Mouse (Mus musculus): Measurements from ENCODE around the gene Ccdc171. TPM values are rescaled to one million over a fixed set of nuclear protein-coding genes. Genes with fewer than 3 reads are reported as not detected.

The Ccdc171 gene
- polyA plus RNA-seq, 1 experiment: 2.1 TPM

GRCm38 (mm10) chr4:83861706-83862105 is 336.4 kb downstream of the Ccdc171 start:
- no peak for TF ChIP-seq POLR2A (IDR thresholded peaks at IDR 0.05; ENCODE audit: borderline replicate concordance, insufficient read depth, low read length)
- TF ChIP-seq CTCF (IDR thresholded peaks at IDR 0.05; ENCODE audit: borderline replicate concordance, insufficient read depth, low read depth, low read length): no peak
- no peak for DNase-seq
- no peak overlapping the region for H3K27ac ChIP-seq (ENCODE audit: insufficient read depth, low read length)

GRCm38 (mm10) chr4:83862295-83862694 is 336.9 kb downstream of the Ccdc171 start:
- no peak overlapping the region for H3K27ac ChIP-seq (ENCODE audit: insufficient read depth, low read length)
- DNase-seq: no peak
- WGBS: 56% methylated on average over 7 of the region's 7 CpGs
- H3K4me1 ChIP-seq (ENCODE audit: control insufficient read depth, insufficient read depth, low read length): peaks cover 3% of the 10 kb centered on the region; the same call in 1 of the 2 replicates
- no peaks in the 10 kb centered on the region for H3K27me3 ChIP-seq (ENCODE audit: control insufficient read depth, insufficient read depth, low read length)
- no peak overlapping the region for H3K4me3 ChIP-seq (replicated peaks; ENCODE audit: insufficient read depth, low read depth, low read length)
- TF ChIP-seq CTCF (IDR thresholded peaks at IDR 0.05; ENCODE audit: borderline replicate concordance, insufficient read depth, low read depth, low read length): no peak
- no peak for TF ChIP-seq POLR2A (IDR thresholded peaks at IDR 0.05; ENCODE audit: borderline replicate concordance, insufficient read depth, low read length)

More at GRCm38 (mm10) chr4:83861706-83862105, 336.4 kb downstream of the Ccdc171 start:
- Histone ChIP-seq H3K4me3 (replicated peaks; ENCODE audit: insufficient read depth, low read depth, low read length) (no peak overlapping the region), H3K4me1 (ENCODE audit: control insufficient read depth, insufficient read depth, low read length) (peaks cover 3% of the 10 kb centered on the region; the same call in 1 of the 2 replicates), H3K27me3 (ENCODE audit: control insufficient read depth, insufficient read depth, low read length) (no peaks in the 10 kb centered on the region)
- 32% methylated on average over 3 of the region's 3 CpGs for WGBS

GRCm38 (mm10) chr4:83876600-83876999 is 351.3 kb downstream of the Ccdc171 start:
- WGBS: 54% methylated on average over 7 of the region's 7 CpGs
- H3K27me3 ChIP-seq (ENCODE audit: control insufficient read depth, insufficient read depth, low read length): no peaks in the 10 kb centered on the region
- H3K27ac ChIP-seq (ENCODE audit: insufficient read depth, low read length): no peak overlapping the region
- no peak for TF ChIP-seq POLR2A (IDR thresholded peaks at IDR 0.05; ENCODE audit: borderline replicate concordance, insufficient read depth, low read length)
- H3K4me3 ChIP-seq (replicated peaks; ENCODE audit: insufficient read depth, low read depth, low read length): no peak overlapping the region
- no peaks in the 10 kb centered on the region for H3K4me1 ChIP-seq (ENCODE audit: control insufficient read depth, insufficient read depth, low read length)
- no peak for DNase-seq

GRCm38 (mm10) chr4:83878236-83878635 is 352.9 kb downstream of the Ccdc171 start:
- WGBS: 81% methylated on average over 8 of the region's 8 CpGs
- Histone ChIP-seq H3K4me1 (ENCODE audit: control insufficient read depth, insufficient read depth, low read length) (no peaks in the 10 kb centered on the region), H3K27me3 (ENCODE audit: control insufficient read depth, insufficient read depth, low read length) (no peaks in the 10 kb centered on the region), H3K27ac (ENCODE audit: insufficient read depth, low read length) (no peak overlapping the region), H3K4me3 (replicated peaks; ENCODE audit: insufficient read depth, low read depth, low read length) (no peak overlapping the region)
- DNase-seq: no peak
- TF ChIP-seq POLR2A (IDR thresholded peaks at IDR 0.05; ENCODE audit: borderline replicate concordance, insufficient read depth, low read length) (no peak), CTCF (IDR thresholded peaks at IDR 0.05; ENCODE audit: borderline replicate concordance, insufficient read depth, low read depth, low read length) (no peak)

DNA sequence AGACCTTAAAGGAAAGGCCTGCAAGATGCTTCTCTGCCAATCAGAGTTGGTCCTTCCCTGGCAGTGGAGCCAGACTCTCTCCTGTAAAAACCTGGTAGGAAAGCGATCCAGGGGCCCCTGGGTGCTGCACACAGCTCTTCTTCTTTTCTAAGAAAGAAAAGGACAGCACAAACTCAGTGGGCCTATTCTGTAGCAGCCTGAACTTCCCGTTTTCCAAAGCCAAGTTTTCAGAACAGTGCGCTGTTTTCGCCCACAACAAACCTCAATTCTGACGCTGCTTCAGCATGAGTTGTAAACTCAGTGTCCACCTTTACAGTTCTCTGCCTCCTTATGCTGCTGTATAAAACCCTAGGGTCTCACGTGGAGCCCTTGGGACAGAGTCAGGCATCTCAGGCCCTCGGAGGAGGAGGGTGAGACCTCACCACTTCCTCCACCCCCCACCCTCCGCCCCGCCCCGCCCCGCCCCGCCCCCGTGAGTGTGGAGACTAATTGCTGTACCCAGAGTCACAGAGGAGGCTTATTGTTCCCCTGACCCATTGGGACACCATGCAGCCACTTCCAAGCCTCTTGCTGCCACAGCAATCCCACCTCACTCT is 363.2 kb downstream of the Ccdc171 start:
- H3K4me1 ChIP-seq (ENCODE audit: control insufficient read depth, insufficient read depth, low read length): no peaks in the 10 kb centered on the region
- no peak for TF ChIP-seq POLR2A (IDR thresholded peaks at IDR 0.05; ENCODE audit: borderline replicate concordance, insufficient read depth, low read length)
- no peak for TF ChIP-seq CTCF (IDR thresholded peaks at IDR 0.05; ENCODE audit: borderline replicate concordance, insufficient read depth, low read depth, low read length)
- no peak overlapping the region for H3K4me3 ChIP-seq (replicated peaks; ENCODE audit: insufficient read depth, low read depth, low read length)
- DNase-seq: no peak
- no peaks in the 10 kb centered on the region for H3K27me3 ChIP-seq (ENCODE audit: control insufficient read depth, insufficient read depth, low read length)
- H3K27ac ChIP-seq (ENCODE audit: insufficient read depth, low read length): no peak overlapping the region
- 53% methylated on average over 13 of the region's 13 CpGs for WGBS

- TF ChIP-seq CTCF (IDR thresholded peaks at IDR 0.05; ENCODE audit: borderline replicate concordance, insufficient read depth, low read depth, low read length) (no peak), POLR2A (IDR thresholded peaks at IDR 0.05; ENCODE audit: borderline replicate concordance, insufficient read depth, low read length) (no peak)
- DNase-seq: no peak
- Histone ChIP-seq H3K27ac (ENCODE audit: insufficient read depth, low read length) (no peak overlapping the region), H3K27me3 (ENCODE audit: control insufficient read depth, insufficient read depth, low read length) (no peaks in the 10 kb centered on the region), H3K4me1 (ENCODE audit: control insufficient read depth, insufficient read depth, low read length) (no peaks in the 10 kb centered on the region), H3K4me3 (replicated peaks; ENCODE audit: insufficient read depth, low read depth, low read length) (no peak overlapping the region)
- WGBS: 73% methylated on average over 9 of the region's 9 CpGs
Measured at GRCm38 (mm10) chr4:83902081-83902645, 376.8 kb downstream of the Ccdc171 start.

Other genes starting within 250 kb of the Ccdc171 start
- gene Ttc39b, start 201.3 kb upstream of the Ccdc171 start, polyA plus RNA-seq (2012; rRNA removed): 23.7 and 24.3 TPM in 2 replicates
- gene Snapc3, start 107.8 kb upstream of the Ccdc171 start, polyA plus RNA-seq (2012; rRNA removed): 36.6 and 38.0 TPM in 2 replicates
- gene Psip1, start 39.1 kb upstream of the Ccdc171 start, polyA plus RNA-seq (2012; rRNA removed): 191 and 200 TPM in 2 replicates